Mouse (Mus musculus): ENCODE data around the gene Nf2. TPM values are rescaled to one million over a fixed set of nuclear protein-coding genes. Genes with fewer than 3 reads are reported as not detected.

Gene Nf2
- polyA plus RNA-seq, 1 experiment from 2014 or later, result 16.0 TPM

- TF ChIP-seq CTCF (IDR thresholded peaks at IDR 0.05; ENCODE audit: low read depth), result no peak
- Histone ChIP-seq H3K36me3 (ENCODE audit: control insufficient read depth, insufficient read depth) (peaks cover 23% of the 10 kb centered on the region; the same call in 1 of the 2 replicates), H3K9ac (ENCODE audit: low read depth, low read length) (no peak overlapping the region), H3K27ac (ENCODE audit: low read depth, low read length) (no peak overlapping the region), H3K4me2 (replicated peaks; ENCODE audit: low read depth) (no peak overlapping the region), H3K9me3 (ENCODE audit: control insufficient read depth) (no peaks in the 10 kb centered on the region), H3K4me3 (ENCODE audit: low read depth, low read length) (no peak overlapping the region), H3K4me1 (replicated peaks; ENCODE audit: control insufficient read depth, insufficient read depth, low read length) (no peaks in the 10 kb centered on the region), H3K27me3 (replicated peaks; ENCODE audit: control insufficient read depth, insufficient read depth, low read length) (no peaks in the 10 kb centered on the region)
- ATAC-seq, result no peak
- 79% methylated on average over 7 of the region's 7 CpGs for WGBS
Measured at GRCm38 (mm10) chr11:4769293-4769692, 80.0 kb downstream of the Nf2 start.

GRCm38 (mm10) chr11:4768399-4768798 is 80.9 kb downstream of the Nf2 start:
- no peaks in the 10 kb centered on the region for H3K27me3 ChIP-seq (replicated peaks; ENCODE audit: control insufficient read depth, insufficient read depth, low read length)
- WGBS, result 77% methylated on average over 4 of the region's 4 CpGs
- peaks cover 23% of the 10 kb centered on the region; the same call in 1 of the 2 replicates for H3K36me3 ChIP-seq (ENCODE audit: control insufficient read depth, insufficient read depth)
- no peak overlapping the region for H3K27ac ChIP-seq (ENCODE audit: low read depth, low read length)
- H3K9ac ChIP-seq (ENCODE audit: low read depth, low read length), result no peak overlapping the region
- no peak for TF ChIP-seq CTCF (IDR thresholded peaks at IDR 0.05; ENCODE audit: low read depth)
- H3K4me2 ChIP-seq (replicated peaks; ENCODE audit: low read depth), result no peak overlapping the region
- no peaks in the 10 kb centered on the region for H3K4me1 ChIP-seq (replicated peaks; ENCODE audit: control insufficient read depth, insufficient read depth, low read length)
- no peak for ATAC-seq
- no peaks in the 10 kb centered on the region for H3K9me3 ChIP-seq (ENCODE audit: control insufficient read depth)
- H3K4me3 ChIP-seq (ENCODE audit: low read depth, low read length), result no peak overlapping the region

GRCm38 (mm10) chr11:4764476-4764875 is 84.9 kb downstream of the Nf2 start:
- Histone ChIP-seq H3K27me3 (replicated peaks; ENCODE audit: control insufficient read depth, insufficient read depth, low read length) (peaks cover 9% of the 10 kb centered on the region; the same call in 1 of the 2 replicates), H3K27ac (ENCODE audit: low read depth, low read length) (no peak overlapping the region), H3K36me3 (ENCODE audit: control insufficient read depth, insufficient read depth) (0 out of 2 replicates have a peak, but pooled peaks cover 9% of the 10 kb centered on the region), H3K4me1 (replicated peaks; ENCODE audit: control insufficient read depth, insufficient read depth, low read length) (no peaks in the 10 kb centered on the region), H3K9me3 (ENCODE audit: control insufficient read depth) (no peaks in the 10 kb centered on the region), H3K9ac (ENCODE audit: low read depth, low read length) (no peak overlapping the region), H3K4me3 (ENCODE audit: low read depth, low read length) (no peak overlapping the region), H3K4me2 (replicated peaks; ENCODE audit: low read depth) (no peak overlapping the region)
- no peak for TF ChIP-seq CTCF (IDR thresholded peaks at IDR 0.05; ENCODE audit: low read depth)
- 50% methylated on average over 5 of the region's 5 CpGs for WGBS
- ATAC-seq, result no peak

GRCm38 (mm10) chr11:4763631-4764030 is 85.7 kb downstream of the Nf2 start:
- 0 out of 2 replicates have a peak, but pooled peaks cover 2% of the 10 kb centered on the region for H3K36me3 ChIP-seq (ENCODE audit: control insufficient read depth, insufficient read depth)
- peaks cover 9% of the 10 kb centered on the region; the same call in 1 of the 2 replicates for H3K27me3 ChIP-seq (replicated peaks; ENCODE audit: control insufficient read depth, insufficient read depth, low read length)
- no peak overlapping the region for H3K9ac ChIP-seq (ENCODE audit: low read depth, low read length)
- H3K27ac ChIP-seq (ENCODE audit: low read depth, low read length), result no peak overlapping the region
- no peaks in the 10 kb centered on the region for H3K9me3 ChIP-seq (ENCODE audit: control insufficient read depth)
- no peak for ATAC-seq
- TF ChIP-seq CTCF (IDR thresholded peaks at IDR 0.05; ENCODE audit: low read depth), result no peak
- H3K4me1 ChIP-seq (replicated peaks; ENCODE audit: control insufficient read depth, insufficient read depth, low read length), result no peaks in the 10 kb centered on the region
- no peak overlapping the region for H3K4me3 ChIP-seq (ENCODE audit: low read depth, low read length)
- no peak overlapping the region for H3K4me2 ChIP-seq (replicated peaks; ENCODE audit: low read depth)
- 13% methylated on average over 5 of the region's 5 CpGs for WGBS

- Histone ChIP-seq H3K9ac (ENCODE audit: low read depth, low read length) (no peak overlapping the region), H3K4me3 (ENCODE audit: low read depth, low read length) (no peak overlapping the region), H3K27ac (ENCODE audit: low read depth, low read length) (no peak overlapping the region), H3K36me3 (ENCODE audit: control insufficient read depth, insufficient read depth) (no peaks in the 10 kb centered on the region), H3K4me2 (replicated peaks; ENCODE audit: low read depth) (no peak overlapping the region), H3K9me3 (ENCODE audit: control insufficient read depth) (no peaks in the 10 kb centered on the region), H3K27me3 (replicated peaks; ENCODE audit: control insufficient read depth, insufficient read depth, low read length) (peaks cover 9% of the 10 kb centered on the region; the same call in 1 of the 2 replicates), H3K4me1 (replicated peaks; ENCODE audit: control insufficient read depth, insufficient read depth, low read length) (no peaks in the 10 kb centered on the region)
- no peak for ATAC-seq
- 13% methylated on average over 2 of the region's 2 CpGs for WGBS
- no peak for TF ChIP-seq CTCF (IDR thresholded peaks at IDR 0.05; ENCODE audit: low read depth)
Measured at GRCm38 (mm10) chr11:4762511-4762910, 86.8 kb downstream of the Nf2 start.

GRCm38 (mm10) chr11:4761991-4762390 is 87.3 kb downstream of the Nf2 start:
- no peak overlapping the region for H3K27ac ChIP-seq (ENCODE audit: low read depth, low read length)
- 12% methylated on average over 6 of the region's 6 CpGs for WGBS
- no peak overlapping the region for H3K4me3 ChIP-seq (ENCODE audit: low read depth, low read length)
- H3K9me3 ChIP-seq (ENCODE audit: control insufficient read depth), result no peaks in the 10 kb centered on the region
- peaks cover 9% of the 10 kb centered on the region; the same call in 1 of the 2 replicates for H3K27me3 ChIP-seq (replicated peaks; ENCODE audit: control insufficient read depth, insufficient read depth, low read length)
- TF ChIP-seq CTCF (IDR thresholded peaks at IDR 0.05; ENCODE audit: low read depth), result no peak
- no peak for ATAC-seq
- no peak overlapping the region for H3K4me2 ChIP-seq (replicated peaks; ENCODE audit: low read depth)
- H3K4me1 ChIP-seq (replicated peaks; ENCODE audit: control insufficient read depth, insufficient read depth, low read length), result no peaks in the 10 kb centered on the region
- H3K9ac ChIP-seq (ENCODE audit: low read depth, low read length), result no peak overlapping the region
- H3K36me3 ChIP-seq (ENCODE audit: control insufficient read depth, insufficient read depth), result no peaks in the 10 kb centered on the region

- no peaks in the 10 kb centered on the region for H3K4me1 ChIP-seq (replicated peaks; ENCODE audit: control insufficient read depth, insufficient read depth, low read length)
- no peak overlapping the region for H3K4me3 ChIP-seq (ENCODE audit: low read depth, low read length)
- H3K36me3 ChIP-seq (ENCODE audit: control insufficient read depth, insufficient read depth), result no peaks in the 10 kb centered on the region
- WGBS, result 42% methylated on average over 4 of the region's 4 CpGs
- TF ChIP-seq CTCF (IDR thresholded peaks at IDR 0.05; ENCODE audit: low read depth), result no peak
- H3K9ac ChIP-seq (ENCODE audit: low read depth, low read length), result no peak overlapping the region
- ATAC-seq, result no peak
- no peaks in the 10 kb centered on the region for H3K9me3 ChIP-seq (ENCODE audit: control insufficient read depth)
- H3K27ac ChIP-seq (ENCODE audit: low read depth, low read length), result no peak overlapping the region
- H3K27me3 ChIP-seq (replicated peaks; ENCODE audit: control insufficient read depth, insufficient read depth, low read length), result peaks cover 9% of the 10 kb centered on the region; the same call in 1 of the 2 replicates
- H3K4me2 ChIP-seq (replicated peaks; ENCODE audit: low read depth), result no peak overlapping the region
Measured at GRCm38 (mm10) chr11:4760438-4760837, 88.9 kb downstream of the Nf2 start.

Measured in intestine, postnatal 0 days (tissue).